Mouse (Mus musculus) C2C12 (cell line): ENCODE results near the gene Mgll.

Source experiments
- CTCF ChIP-seq: IDR thresholded peaks from one replicate; pipeline ENCODE4 v1.5.1; 2011; ENCODE audit not compliant: control insufficient read depth, insufficient read depth, insufficient read length
- MYOD1 ChIP-seq: IDR thresholded peaks from one replicate; pipeline ENCODE4 v1.6.1; 2011; ENCODE audit warnings: low read depth; ENCODE audit not compliant: control insufficient read depth, insufficient read length
- MYOG ChIP-seq: IDR thresholded peaks from one replicate; pipeline ENCODE4 v1.6.1; 2011; ENCODE audit not compliant: control insufficient read depth, insufficient read length; ENCODE audit errors: extremely low read depth

- TF ChIP-seq CTCF: no peak
- no peak for TF ChIP-seq MYOD1
- TF ChIP-seq MYOG: no peak
Measured at GRCm38 (mm10) chr6:88826965-88827364, 102.8 kb downstream of the Mgll start.
